Mouse (Mus musculus) MEL (cell line): ENCODE results near the gene Trim2. TPM values are rescaled to one million over a fixed set of nuclear protein-coding genes. Genes with fewer than 3 reads are reported as not detected.

Experiments
- DNase-seq: peaks from one replicate; pipeline ENCODE4 v3.0.0; 2011; ENCODE audit warnings: low read depth, low spot score
- H3K27ac ChIP-seq: 2 replicates; pipeline ENCODE4 v1.5.1; 2012; ENCODE audit warnings: low read depth, mild to moderate bottlenecking, control low read depth, low read length, moderate library complexity; ENCODE audit not compliant: control insufficient read depth
- H3K27me3 ChIP-seq, 2 experiments: fragments of 150-350 bp in 1 of 2; sonication (generic) in 1 of 2; 2 replicates each; pipeline ENCODE4 v1.6.1; 2012; ENCODE audit warnings: low read length in 2 of 2, mild to moderate bottlenecking in 2 of 2, improper control_type of control experiment in 1 of 2, moderate library complexity in 1 of 2; ENCODE audit not compliant: insufficient read depth in 2 of 2, control insufficient read depth in 1 of 2
- H3K36me3 ChIP-seq, 2 experiments: 2 replicates each; pipeline ENCODE4 v1.6.1; 2012 to 2014; ENCODE audit warnings: low read length in 2 of 2, improper control_type of control experiment in 1 of 2, inconsistent platforms in 1 of 2, mild to moderate bottlenecking in 1 of 2; ENCODE audit not compliant: insufficient read depth in 2 of 2, control insufficient read depth in 1 of 2
- H3K4me1 ChIP-seq, 2 experiments: fragments of 150-350 bp in 1 of 2; sonication (generic) in 1 of 2; 2 replicates each; pipeline ENCODE4 v1.6.1; 2012; ENCODE audit warnings: low read length in 2 of 2, improper control_type of control experiment in 1 of 2, mild to moderate bottlenecking in 1 of 2; ENCODE audit not compliant: insufficient read depth in 2 of 2, control insufficient read depth in 1 of 2
- H3K4me3 ChIP-seq, 2 experiments: fragments of 150-350 bp in 1 of 2; sonication (generic) in 1 of 2; 2 replicates each; pipeline ENCODE4 v1.5.1; 2012; ENCODE audit warnings: low read depth in 2 of 2, low read length in 2 of 2, mild to moderate bottlenecking in 2 of 2, moderate library complexity in 2 of 2, control low read depth in 1 of 2, improper control_type of control experiment in 1 of 2; ENCODE audit not compliant: control insufficient read depth in 1 of 2, insufficient read depth in 1 of 2
- H3K79me2 ChIP-seq: 2 replicates; pipeline ENCODE4 v1.6.1; 2012; ENCODE audit warnings: mild to moderate bottlenecking, low read length, moderate library complexity; ENCODE audit not compliant: control insufficient read depth, poor library complexity, insufficient read depth
- H3K9ac ChIP-seq: 2 replicates; pipeline ENCODE4 v1.6.1; 2012; ENCODE audit warnings: low read depth, mild to moderate bottlenecking, control low read depth, low read length, moderate library complexity; ENCODE audit not compliant: control insufficient read depth, poor library complexity, severe bottlenecking
- H3K9me3 ChIP-seq: fragments of 150-350 bp; sonication (generic); replicated peaks from 2 replicates; pipeline ENCODE4 v1.6.1; 2012; ENCODE audit warnings: mild to moderate bottlenecking, low read length, improper control_type of control experiment, moderate library complexity; ENCODE audit not compliant: insufficient read depth
- BHLHE40 ChIP-seq: IDR thresholded peaks from 2 replicates; pipeline ENCODE4 v1.6.1; 2012; ENCODE audit warnings: low read depth, mild to moderate bottlenecking, inconsistent platforms, low read length, improper control_type of control experiment, borderline replicate concordance
- CTCF ChIP-seq, 3 experiments: IDR thresholded peaks in 2 of 3; conservative IDR thresholded peaks in 1 of 3; 2 replicates each; pipeline ENCODE4 v1.5.1; 2011 to 2012; ENCODE audit warnings: low read length in 3 of 3, low read depth in 2 of 3, mild to moderate bottlenecking in 2 of 3, improper control_type of control experiment in 1 of 3, inconsistent platforms in 1 of 3, mixed read lengths in 1 of 3, moderate library complexity in 1 of 3; ENCODE audit not compliant: control insufficient read depth in 1 of 3, insufficient read depth in 1 of 3, poor library complexity in 1 of 3, severe bottlenecking in 1 of 3
- EP300 ChIP-seq, 2 experiments: IDR thresholded peaks; 2 replicates each; pipeline ENCODE4 v1.6.1; 2011; ENCODE audit warnings: improper control_type of control experiment in 2 of 2, low read length in 2 of 2, low read depth in 1 of 2, mild to moderate bottlenecking in 1 of 2
- ETS1 ChIP-seq: IDR thresholded peaks from 2 replicates; pipeline ENCODE4 v1.6.1; 2012; ENCODE audit warnings: low read depth, mild to moderate bottlenecking, inconsistent platforms, low read length, improper control_type of control experiment, moderate library complexity
- HCFC1 ChIP-seq: IDR thresholded peaks from 2 replicates; pipeline ENCODE4 v1.6.1; 2012; ENCODE audit warnings: low read depth, mild to moderate bottlenecking, inconsistent platforms, low read length, improper control_type of control experiment, moderate library complexity
- JUND ChIP-seq: IDR thresholded peaks from 2 replicates; pipeline ENCODE4 v1.6.1; 2011; ENCODE audit warnings: low read depth, mild to moderate bottlenecking, improper control_type of control experiment, low read length
- KAT2A ChIP-seq: conservative IDR thresholded peaks from 2 replicates; pipeline ENCODE4 v1.6.1; 2012; ENCODE audit warnings: low read depth, low read length, improper control_type of control experiment, inconsistent platforms
- MAZ ChIP-seq: IDR thresholded peaks from 2 replicates; pipeline ENCODE4 v1.6.1; 2012; ENCODE audit warnings: low read depth, mild to moderate bottlenecking, inconsistent platforms, low read length, improper control_type of control experiment
- MXI1 ChIP-seq: IDR thresholded peaks from 2 replicates; pipeline ENCODE4 v1.6.1; 2011; ENCODE audit warnings: mild to moderate bottlenecking, low read depth, low read length, improper control_type of control experiment
- MYC ChIP-seq: IDR thresholded peaks from 2 replicates; pipeline ENCODE4 v1.6.1; 2011; ENCODE audit warnings: low read depth, mild to moderate bottlenecking, low read length, improper control_type of control experiment, moderate library complexity
- NELFE ChIP-seq: IDR thresholded peaks from 2 replicates; pipeline ENCODE4 v1.6.1; 2011; ENCODE audit warnings: low read depth, low read length, improper control_type of control experiment
- POLR2A ChIP-seq, 2 experiments: IDR thresholded peaks; 2 replicates each; pipeline ENCODE4 v1.6.1; 2011 to 2012; ENCODE audit warnings: low read length in 2 of 2, mild to moderate bottlenecking in 2 of 2, control low read depth in 1 of 2, improper control_type of control experiment in 1 of 2, low read depth in 1 of 2, moderate library complexity in 1 of 2; ENCODE audit not compliant: control insufficient read depth in 1 of 2, insufficient read depth in 1 of 2, poor library complexity in 1 of 2
- TAL1 ChIP-seq: IDR thresholded peaks from 2 replicates; pipeline ENCODE4 v1.6.1; 2012; ENCODE audit warnings: mild to moderate bottlenecking, inconsistent platforms, low read length, moderate library complexity, mixed read lengths
- TBP ChIP-seq: IDR thresholded peaks from 2 replicates; pipeline ENCODE4 v1.8.0; 2011; ENCODE audit warnings: low read depth, low read length, improper control_type of control experiment
- TCF12 ChIP-seq: IDR thresholded peaks from 2 replicates; pipeline ENCODE4 v1.6.1; 2014; ENCODE audit warnings: low read depth, mild to moderate bottlenecking, inconsistent platforms, low read length, improper control_type of control experiment, moderate library complexity
- UBTF ChIP-seq: IDR thresholded peaks from 2 replicates; pipeline ENCODE4 v1.6.1; 2012; ENCODE audit warnings: low read depth, mild to moderate bottlenecking, inconsistent platforms, low read length, improper control_type of control experiment, moderate library complexity, borderline replicate concordance; ENCODE audit not compliant: insufficient read depth
- USF2 ChIP-seq, 2 experiments: IDR thresholded peaks; 2 replicates each; pipeline ENCODE4 v1.6.1; 2011 to 2012; ENCODE audit warnings: improper control_type of control experiment in 2 of 2, low read length in 2 of 2, borderline replicate concordance in 1 of 2, inconsistent platforms in 1 of 2, low read depth in 1 of 2, mild to moderate bottlenecking in 1 of 2; ENCODE audit not compliant: insufficient read depth in 1 of 2
- ZKSCAN1 ChIP-seq: IDR thresholded peaks from 2 replicates; pipeline ENCODE4 v1.6.1; 2012; ENCODE audit warnings: low read depth, mild to moderate bottlenecking, inconsistent platforms, low read length, improper control_type of control experiment, moderate library complexity
- ZMIZ1 ChIP-seq: IDR thresholded peaks from 2 replicates; pipeline ENCODE4 v1.6.1; 2012; ENCODE audit warnings: low read depth, mild to moderate bottlenecking, inconsistent platforms, low read length, improper control_type of control experiment, moderate library complexity
- polyA plus RNA-seq, 2 experiments: library from polyadenylated mRNA; stranded (reverse) in 1 of 2; unstranded in 1 of 2; fragments of >175 nt in 1 of 2; fragments of >200 nt in 1 of 2; gene quantifications; 2 replicates each; pipeline versions ENCODE4 v1.2.1 to v1.2.4; 2012; ENCODE audit warnings: low replicate concordance in 2 of 2, low read depth in 1 of 2; ENCODE audit not compliant: insufficient read length in 2 of 2, insufficient read depth in 1 of 2, missing spikeins in 1 of 2
- total RNA-seq: library from RNA; depleted of rRNA; stranded (reverse); fragments of 300-350 nt; gene quantifications from 2 replicates; pipeline ENCODE4 v1.2.3, GENCODE M21; 2012

Gene Trim2
- total and polyA plus RNA-seq, 3 experiments, result 1.7 to 4.4 TPM; not detected in 1

DNA sequence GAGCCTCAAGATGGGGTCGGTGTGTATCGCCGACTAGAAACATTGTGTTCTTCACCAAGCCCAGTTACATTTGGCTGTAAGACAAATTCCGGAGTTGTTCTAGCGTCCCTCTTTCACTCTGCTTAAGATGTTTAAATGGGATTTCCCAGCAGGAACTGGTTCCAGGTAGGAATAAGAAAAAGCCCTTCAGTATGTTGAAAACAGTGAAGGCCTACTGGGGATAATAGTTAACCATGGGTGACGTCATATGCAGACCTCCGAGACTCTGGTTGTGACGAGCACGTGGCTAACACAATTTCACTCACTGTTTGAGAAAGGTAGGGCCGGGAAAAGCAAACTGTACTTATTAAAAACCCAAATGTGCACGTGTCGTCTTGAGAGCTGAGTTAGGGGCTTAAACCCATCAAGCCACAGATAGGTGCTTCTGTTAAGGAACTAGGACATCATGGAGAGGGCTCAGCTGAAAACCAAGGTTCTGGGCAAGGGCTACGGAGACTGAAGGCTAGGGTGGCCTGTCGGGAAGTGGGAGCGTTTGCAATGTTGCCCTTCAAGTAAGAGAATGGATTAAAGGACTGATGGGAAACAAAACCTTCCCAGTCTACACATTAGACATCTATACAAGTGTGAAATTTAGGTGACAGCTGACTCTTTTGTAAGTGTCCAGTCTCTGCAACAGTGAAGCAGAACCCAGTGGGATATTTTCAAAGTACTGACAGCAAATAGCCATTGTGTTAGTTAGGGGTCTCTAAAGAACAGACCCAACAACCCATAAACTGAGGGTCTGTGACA is 761 bp downstream of the Trim2 start:
- no peak for DNase-seq
- TF ChIP-seq BHLHE40 (no peak), EP300 (IDR thresholded peaks at IDR 0.05; ENCODE audit: low read depth in 1 of 2, low read length in 2 of 2) (no peak), ZMIZ1 (no peak), TCF12 (no peak), ZKSCAN1 (no peak), TBP (no peak), MXI1 (no peak), MYC (no peak), TAL1 (no peak), UBTF (no peak), HCFC1 (no peak), JUND (no peak), NELFE (no peak), POLR2A (IDR thresholded peaks at IDR 0.05; ENCODE audit: control insufficient read depth in 1 of 2, insufficient read depth in 1 of 2, low read depth in 1 of 2, low read length in 2 of 2, poor library complexity in 1 of 2) (no peak), USF2 (IDR thresholded peaks at IDR 0.05; ENCODE audit: borderline replicate concordance in 1 of 2, insufficient read depth in 1 of 2, low read depth in 1 of 2, low read length in 2 of 2) (no peak), KAT2A (no peak), CTCF (IDR thresholded peaks at IDR 0.05 in 2 of 3, conservative IDR thresholded peaks at IDR 0.05 in 1 of 3; ENCODE audit: control insufficient read depth in 1 of 3, insufficient read depth in 1 of 3, low read depth in 2 of 3, low read length in 3 of 3, poor library complexity in 1 of 3, severe bottlenecking in 1 of 3) (no peak), ETS1 (no peak), MAZ (no peak)
- Histone ChIP-seq H3K9me3 (no peaks in the 10 kb centered on the region), H3K27ac (no peak overlapping the region), H3K27me3 (no peaks in the 10 kb centered on the region), H3K36me3 (no peaks in the 10 kb centered on the region), H3K79me2 (no peaks in the 10 kb centered on the region), H3K9ac (no peak overlapping the region), H3K4me3 (no peak overlapping the region), H3K4me1 (no peaks in the 10 kb centered on the region)
